Mouse (Mus musculus) hindbrain, embryonic 11.5 days (tissue): Measurements from ENCODE around the gene Rnf157. TPM values are rescaled to one million over a fixed set of nuclear protein-coding genes. Genes with fewer than 3 reads are reported as not detected.
"Not testable (repeated sequence)": the region's sequence is repeated elsewhere in the genome, so short reads cannot be mapped to it uniquely, and the experiment has no call there.

Source experiments
- ATAC-seq: fragments of 200-750 bp; cut with Nextera tagmentation; 2 replicates; pipeline ENCODE4 v1.8.0; 2017; ENCODE audit warnings: mild to moderate bottlenecking, moderate TSS enrichment, moderate library complexity; ENCODE audit not compliant: low FRiP score
- DNase-seq: peaks from one replicate; pipeline ENCODE4 v3.0.0-alpha.2; 2015; ENCODE audit warnings: low spot score
- H3K27ac ChIP-seq: fragments of 300-500 bp; sonication (generic); 2 replicates; pipeline ENCODE4 v1.5.1; 2014; ENCODE audit warnings: mild to moderate bottlenecking, low read depth, low read length
- H3K27me3 ChIP-seq: fragments of 300-500 bp; sonication (generic); 2 replicates; pipeline ENCODE4 v1.6.1; 2014; ENCODE audit warnings: mild to moderate bottlenecking, low read length, moderate library complexity, mixed read lengths; ENCODE audit not compliant: control insufficient read depth, insufficient read depth
- H3K36me3 ChIP-seq: fragments of 300-500 bp; sonication (generic); 2 replicates; pipeline ENCODE4 v1.6.1; 2014; ENCODE audit warnings: mild to moderate bottlenecking, low read length, moderate library complexity, mixed read lengths; ENCODE audit not compliant: control insufficient read depth, insufficient read depth
- H3K4me1 ChIP-seq: fragments of 300-500 bp; sonication (generic); replicated peaks from 2 replicates; pipeline ENCODE4 v1.6.1; 2014; ENCODE audit warnings: low read length, mixed read lengths; ENCODE audit not compliant: control insufficient read depth, insufficient read depth
- H3K4me2 ChIP-seq: fragments of 300-500 bp; sonication (generic); replicated peaks from 2 replicates; pipeline ENCODE4 v1.6.1; 2014; ENCODE audit warnings: mild to moderate bottlenecking, low read depth, low read length
- H3K4me3 ChIP-seq: fragments of 300-500 bp; sonication (generic); 2 replicates; pipeline ENCODE4 v1.5.1; 2014; ENCODE audit warnings: low read depth, low read length
- H3K9ac ChIP-seq: fragments of 300-500 bp; sonication (generic); 2 replicates; pipeline ENCODE4 v1.6.1; 2014; ENCODE audit warnings: low read depth, low read length
- H3K9me3 ChIP-seq: fragments of 300-500 bp; sonication (generic); 2 replicates; pipeline ENCODE4 v1.6.1; 2016; ENCODE audit warnings: low read length; ENCODE audit not compliant: control insufficient read depth
- WGBS: fragments of 180-500 bp; shearing (Covaris S2); extraction: QIAGEN DNeasy Blood & Tissue Kit; methylation state at CpG from one replicate; pipeline ENCODE4 v1.1.7; 2014; 5-methylcytosine and 5-hydroxymethylcytosine counted together
- polyA plus RNA-seq: library from polyadenylated mRNA; unstranded; fragments of >200 nt; fragmentation: Nextera tagmentation; extraction: Ambion mirVana; gene quantifications from 2 replicates; pipeline ENCODE4 v1.2.1, GENCODE M21; 2014

The Rnf157 gene
- polyA plus RNA-seq, 1 experiment from 2014 or later, result 16.0 TPM

GRCm38 (mm10) chr11:116383070-116383469, 29.8 kb downstream of the Rnf157 start:
- 96% methylated on average over 5 of the region's 5 CpGs for WGBS
- H3K36me3 ChIP-seq, result not testable (repeated sequence)

DNA sequence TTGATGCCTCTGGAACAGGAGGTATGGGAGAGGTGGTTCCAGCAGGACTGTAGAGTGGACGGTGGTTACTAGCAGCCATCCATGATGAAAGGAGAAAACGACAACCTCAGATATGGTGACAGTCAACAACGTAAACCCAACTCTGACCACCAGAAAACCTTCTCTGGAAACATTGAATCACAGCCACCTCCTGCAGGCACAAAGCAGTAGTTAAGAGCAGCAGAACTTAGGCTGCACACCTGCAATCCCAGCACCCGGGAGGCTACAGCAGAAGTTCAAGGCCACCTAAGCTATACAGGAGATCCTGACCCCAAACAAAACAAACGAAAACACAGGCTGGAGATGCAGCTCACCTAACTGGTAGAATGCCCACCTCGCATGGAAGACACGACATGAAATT, 32.1 kb downstream of the Rnf157 start:
- 89% methylated on average over 7 of the region's 7 CpGs for WGBS
- Histone ChIP-seq H3K9ac (no peak overlapping the region), H3K27ac (no peak overlapping the region), H3K4me3 (no peak overlapping the region), H3K4me2 (no peak overlapping the region), H3K27me3 (no peaks in the 10 kb centered on the region), H3K4me1 (no peaks in the 10 kb centered on the region), H3K36me3 (no peaks in the 10 kb centered on the region), H3K9me3 (no peaks in the 10 kb centered on the region)
- DNase-seq (no peak), ATAC-seq (no peak)

More at GRCm38 (mm10) chr11:116383070-116383469, 29.8 kb downstream of the Rnf157 start:
- not testable (repeated sequence) for H3K4me2 ChIP-seq, H3K4me1 ChIP-seq, ATAC-seq, H3K9me3 ChIP-seq, DNase-seq, H3K27me3 ChIP-seq, H3K27ac ChIP-seq, H3K4me3 ChIP-seq, H3K9ac ChIP-seq

DNA sequence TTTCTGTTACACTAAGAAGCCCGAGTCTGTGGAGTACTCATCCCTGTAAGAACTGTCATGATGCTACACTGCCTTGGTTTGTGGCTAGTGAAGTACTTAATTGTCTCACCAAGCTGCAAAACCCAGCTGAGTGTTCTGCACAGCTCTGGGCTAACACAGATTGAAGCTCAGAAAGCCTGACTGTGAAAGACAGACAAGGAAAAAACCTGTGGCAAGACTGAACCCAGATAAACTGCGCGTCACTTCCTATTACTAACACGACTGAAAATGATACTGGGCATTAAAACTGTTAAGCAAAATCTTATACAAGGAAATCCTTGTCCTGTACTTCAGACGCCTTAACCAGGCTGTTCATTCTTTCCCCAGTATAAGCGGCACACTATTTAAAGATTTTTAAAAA, 33.3 kb downstream of the Rnf157 start:
- DNase-seq (no peak), ATAC-seq (no peak)
- H3K36me3 ChIP-seq, result no peaks in the 10 kb centered on the region
- no peak overlapping the region for H3K27ac ChIP-seq
- H3K4me3 ChIP-seq, result no peak overlapping the region
- H3K4me2 ChIP-seq, result no peak overlapping the region
- no peaks in the 10 kb centered on the region for H3K27me3 ChIP-seq
- no peaks in the 10 kb centered on the region for H3K9me3 ChIP-seq
- no peaks in the 10 kb centered on the region for H3K4me1 ChIP-seq
- H3K9ac ChIP-seq, result no peak overlapping the region
- WGBS, result 90% methylated on average over 6 of the region's 6 CpGs

- H3K4me3 ChIP-seq, result no peak overlapping the region
- no peaks in the 10 kb centered on the region for H3K36me3 ChIP-seq
- no peak overlapping the region for H3K27ac ChIP-seq
- 80% methylated on average over 7 of the region's 7 CpGs for WGBS
- no peak overlapping the region for H3K9ac ChIP-seq
- no peaks in the 10 kb centered on the region for H3K9me3 ChIP-seq
- H3K4me1 ChIP-seq, result no peaks in the 10 kb centered on the region
- ATAC-seq, result no peak
- no peak for DNase-seq
- no peaks in the 10 kb centered on the region for H3K27me3 ChIP-seq
- no peak overlapping the region for H3K4me2 ChIP-seq
Measured at GRCm38 (mm10) chr11:116376945-116377661, 35.7 kb downstream of the Rnf157 start.

GRCm38 (mm10) chr11:116371894-116372450, 40.9 kb downstream of the Rnf157 start:
- 92% methylated on average over 4 of the region's 4 CpGs for WGBS
- Histone ChIP-seq H3K4me2 (no peak overlapping the region), H3K27ac (no peak overlapping the region), H3K27me3 (no peaks in the 10 kb centered on the region), H3K9ac (no peak overlapping the region), H3K36me3 (no peaks in the 10 kb centered on the region), H3K4me3 (no peak overlapping the region), H3K9me3 (no peaks in the 10 kb centered on the region), H3K4me1 (no peaks in the 10 kb centered on the region)
- DNase-seq (no peak), ATAC-seq (no peak)

GRCm38 (mm10) chr11:116369633-116370032, 43.2 kb downstream of the Rnf157 start:
- Histone ChIP-seq H3K27me3 (no peaks in the 10 kb centered on the region), H3K27ac (no peak overlapping the region), H3K9ac (no peak overlapping the region), H3K36me3 (no peaks in the 10 kb centered on the region), H3K4me1 (no peaks in the 10 kb centered on the region), H3K9me3 (no peaks in the 10 kb centered on the region), H3K4me2 (no peak overlapping the region), H3K4me3 (no peak overlapping the region)
- DNase-seq (no peak), ATAC-seq (no peak)
- 70% methylated on average over 5 of the region's 5 CpGs for WGBS

GRCm38 (mm10) chr11:116369051-116369450, 43.8 kb downstream of the Rnf157 start:
- no peaks in the 10 kb centered on the region for H3K9me3 ChIP-seq
- H3K4me3 ChIP-seq, result no peak overlapping the region
- no peak overlapping the region for H3K9ac ChIP-seq
- H3K27me3 ChIP-seq, result no peaks in the 10 kb centered on the region
- no peak overlapping the region for H3K27ac ChIP-seq
- no peaks in the 10 kb centered on the region for H3K36me3 ChIP-seq
- no peak overlapping the region for H3K4me2 ChIP-seq
- WGBS, result 93% methylated on average over 14 of the region's 14 CpGs
- H3K4me1 ChIP-seq, result no peaks in the 10 kb centered on the region
- DNase-seq, result no peak
- no peak for ATAC-seq

DNA sequence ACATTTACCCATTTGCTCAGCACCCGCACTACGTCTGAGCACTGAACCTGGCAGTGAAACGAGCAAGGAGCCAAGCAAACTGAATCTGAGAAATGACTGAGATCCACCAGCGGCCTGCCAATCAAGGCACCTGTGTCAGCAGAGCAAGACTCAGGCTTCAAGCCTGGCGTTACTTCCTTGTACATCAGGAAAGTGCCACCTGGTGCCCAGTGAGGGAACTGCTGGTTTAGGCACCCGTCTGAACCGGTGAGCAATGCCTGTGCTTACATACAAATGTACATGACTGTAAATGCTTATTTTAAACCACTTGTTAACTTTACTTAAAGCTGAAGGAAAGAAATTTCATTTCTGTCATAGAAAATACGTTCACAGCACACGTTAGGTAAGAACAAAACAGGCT, 44.7 kb downstream of the Rnf157 start:
- no peaks in the 10 kb centered on the region for H3K4me1 ChIP-seq
- 17% methylated on average over 9 of the region's 9 CpGs for WGBS

DNA sequence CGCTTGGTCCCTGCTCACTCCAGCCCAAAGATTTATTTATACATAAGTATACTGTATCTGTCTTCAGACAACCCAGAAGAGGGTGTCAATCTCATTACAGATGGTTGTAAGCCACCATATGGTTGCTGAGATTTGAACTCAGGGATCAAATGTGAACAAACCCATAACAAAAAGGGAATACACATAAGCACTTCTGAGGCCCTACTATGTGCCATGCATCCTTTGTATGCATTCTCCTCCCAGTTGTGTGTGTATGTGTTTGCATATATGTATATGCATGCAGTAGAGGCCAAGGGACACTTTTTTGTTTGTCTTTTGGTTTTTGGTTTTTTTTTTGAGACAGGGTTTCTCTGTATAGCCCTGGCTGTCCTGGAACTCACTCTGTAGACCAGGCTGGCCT, 46.2 kb downstream of the Rnf157 start:
- Histone ChIP-seq H3K9me3 (no peaks in the 10 kb centered on the region), H3K27ac (no peak overlapping the region), H3K4me2 (no peak overlapping the region), H3K27me3 (no peaks in the 10 kb centered on the region), H3K9ac (no peak overlapping the region), H3K4me1 (no peaks in the 10 kb centered on the region), H3K4me3 (no peak overlapping the region), H3K36me3 (no peaks in the 10 kb centered on the region)
- WGBS, result 100% methylated on average over 1 of the region's 1 CpGs
- ATAC-seq (no peak), DNase-seq (no peak)

More for the DNA sequence above, 44.7 kb downstream of the Rnf157 start:
- Histone ChIP-seq H3K27me3 (no peaks in the 10 kb centered on the region), H3K9ac (no peak overlapping the region), H3K4me3 (no peak overlapping the region), H3K4me2 (no peak overlapping the region), H3K9me3 (no peaks in the 10 kb centered on the region), H3K36me3 (no peaks in the 10 kb centered on the region), H3K27ac (no peak overlapping the region)
- ATAC-seq (no peak), DNase-seq (peak; percentile 89)
